9 mouse cellular contexts compared by ENCODE assay signal in genomic region chr4:120730146-120730545, GRCm38 (mm10). TPM values are rescaled to one million over a fixed set of nuclear protein-coding genes. Genes with fewer than 3 reads are reported as not detected.
DNase-seq lines count a peak whose midpoint lies in the region.
"Had no signal": no experiment of that assay in that cellular context is flagged by ENCODE, and none has a peak within 500 bp of the region (broad histone marks: within the 10 kb centered on the region; RNA-seq: fewer than 3 reads in every experiment).

No protein-coding gene starts in this region.

- DNase-seq in embryo, embryonic 11 days, result peak; percentile 16
- DNase-seq in embryo, embryonic 10.5 days (ENCODE audit: low spot score), result no peak
- DNase-seq in right cerebral cortex, postnatal 4 days, result peak; percentile 33
- no peak for DNase-seq in right cerebral cortex, postnatal 36 days (ENCODE audit: low spot score in 2 of 2)
- DNase-seq in heart, adult 9 months (ENCODE audit: low spot score in 2 of 2), result peak; percentile 49 to 58
- peak; percentile 16 for DNase-seq in lung, postnatal 25 days (ENCODE audit: low spot score)
- DNase-seq in thymus, postnatal 4 days, result no peak
- no peak for DNase-seq in layer of hippocampus, adult 18-20 months (ENCODE audit: low spot score in 2 of 2)
- DNase-seq: right cerebral cortex, adult 18-20 months had no signal

RNA-seq across cellular contexts. Expression of gene Kcnq4, which starts 18.3 kb away (rescaled TPM):
- 1 to 10 TPM; 3.7 to 4.4 TPM for total RNA-seq in layer of hippocampus, adult 18-20 months (2021)

Comparison
In these comparisons a context has a peak if more than half of its experiments do, and no peak if none do; other contexts are left out.
1. DNase-seq: peak in embryo, embryonic 11 days (single experiment), right cerebral cortex, postnatal 4 days (single experiment), heart, adult 9 months (2 of 2) and lung, postnatal 25 days (single experiment); none in embryo, embryonic 10.5 days (single experiment), right cerebral cortex, postnatal 36 days (0 of 2), thymus, postnatal 4 days (single experiment) and layer of hippocampus, adult 18-20 months (0 of 2).